Mouse (Mus musculus): ENCODE data around the gene Zbtb11.
"Not testable (repeated sequence)": the region's sequence is repeated elsewhere in the genome, so short reads cannot be mapped to it uniquely, and the experiment has no call there.

Gene Zbtb11

GRCm38 (mm10) chr16:56038090-56038489 lies 64.4 kb downstream of the Zbtb11 start:
- DNase-seq (ENCODE audit: low read depth, low spot score), result no peak

GRCm38 (mm10) chr16:56048038-56048437 lies 74.4 kb downstream of the Zbtb11 start, which contains the start of gene Senp7:
Gene Senp7, plus strand, starts transcription at chr16:56048338.
- not testable (repeated sequence) for DNase-seq (ENCODE audit: low read depth, low spot score)

GRCm38 (mm10) chr16:56055911-56056310 lies 82.2 kb downstream of the Zbtb11 start:
- no peak for DNase-seq (ENCODE audit: low read depth, low spot score)

GRCm38 (mm10) chr16:56056944-56057590 lies 83.4 kb downstream of the Zbtb11 start:
- DNase-seq (ENCODE audit: low read depth, low spot score), result no peak

GRCm38 (mm10) chr16:56058151-56058550 lies 84.5 kb downstream of the Zbtb11 start:
- no peak for DNase-seq (ENCODE audit: low read depth, low spot score)
